In genomic region chr4:84685009-84685408, GRCm38 (mm10) we compare ENCODE assay signal across 19 mouse cellular contexts.
"Had no signal": no experiment of that assay in that cellular context is flagged by ENCODE, and none has a peak within 500 bp of the region (broad histone marks: within the 10 kb centered on the region; RNA-seq: fewer than 3 reads in every experiment).

No protein-coding gene starts in this region.

- H3K4me1 ChIP-seq: limb, embryonic 12.5 days; limb, embryonic 15.5 days had no signal

- ATAC-seq: lung, postnatal 0 days; midbrain, embryonic 16.5 days had no signal

- H3K9ac ChIP-seq: limb, embryonic 12.5 days; limb, embryonic 15.5 days; liver, embryonic 14.5 days; liver, postnatal 0 days; lung, embryonic 14.5 days; midbrain, embryonic 12.5 days had no signal

- H3K27me3 ChIP-seq: limb, embryonic 12.5 days; limb, embryonic 15.5 days; midbrain, embryonic 12.5 days had no signal

- H3K4me3 ChIP-seq: limb, embryonic 12.5 days; limb, embryonic 15.5 days; midbrain, embryonic 12.5 days had no signal

- H3K9me3 ChIP-seq: limb, embryonic 12.5 days; limb, embryonic 15.5 days; midbrain, embryonic 12.5 days had no signal

- H3K36me3 ChIP-seq: limb, embryonic 12.5 days; limb, embryonic 15.5 days; midbrain, embryonic 12.5 days had no signal

- DNase-seq: kidney, adult 9 months; kidney, postnatal 14 days; kidney, postnatal 4 days; left cerebral cortex, postnatal 4 days; liver, postnatal 0 days; lung, embryonic 14.5 days; lung, postnatal 36 days; right cerebral cortex, postnatal 4 days; thymus, adult 2 months; thymus, postnatal 14 days; thymus, postnatal 4 days had no signal

- H3K27ac ChIP-seq: limb, embryonic 12.5 days; limb, embryonic 15.5 days; liver, embryonic 14.5 days; midbrain, embryonic 12.5 days; stomach, postnatal 0 days had no signal

- H3K4me2 ChIP-seq: limb, embryonic 12.5 days; limb, embryonic 15.5 days; liver, embryonic 11.5 days; lung, embryonic 14.5 days; midbrain, embryonic 12.5 days had no signal
